Mouse (Mus musculus) T-cell, adult 2 months (primary cell): Measurements from ENCODE around the gene Zfp575.
"Not testable (repeated sequence)": the region's sequence is repeated elsewhere in the genome, so short reads cannot be mapped to it uniquely, and the experiment has no call there.

Experiments used
- DNase-seq: peaks from one replicate; pipeline ENCODE4 v3.0.0; 2022; ENCODE audit warnings: low spot score

Gene Zfp575

DNA sequence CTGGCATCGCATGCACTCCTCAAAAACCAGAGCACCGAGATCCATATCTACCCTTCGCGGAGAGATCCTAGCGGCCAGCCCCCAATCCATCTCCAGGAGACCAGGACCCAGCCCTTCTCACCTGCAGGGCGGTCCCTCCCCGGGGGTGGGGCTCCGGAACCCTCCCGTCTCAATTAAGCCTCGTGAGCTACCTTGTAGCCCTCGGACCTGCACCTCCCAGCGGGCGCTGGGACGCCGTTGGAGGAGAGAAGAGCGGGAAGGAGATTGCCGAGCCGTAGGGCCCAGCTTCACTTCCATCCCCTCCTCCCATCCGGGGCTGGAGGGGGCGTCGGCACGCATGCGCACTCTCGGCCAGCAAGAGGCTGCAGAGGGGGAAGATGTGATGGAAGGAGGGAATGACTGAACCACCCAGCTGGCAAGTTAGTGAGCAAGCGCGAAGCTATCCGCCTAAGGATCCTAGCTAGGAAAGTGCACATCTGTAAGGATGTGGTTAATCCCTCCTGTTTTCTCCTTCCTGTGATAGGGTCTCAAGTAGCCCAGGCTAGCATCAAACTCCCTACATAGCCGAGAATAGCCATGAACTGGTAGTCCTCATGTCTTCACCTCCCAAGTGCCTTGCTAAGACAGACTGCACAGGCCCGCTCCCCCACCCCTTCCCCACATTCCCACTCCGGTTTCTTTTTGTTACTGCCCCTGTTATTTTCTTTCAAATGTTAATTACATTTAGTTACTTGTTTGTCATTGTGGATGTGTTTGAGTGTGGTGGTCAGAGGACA, at the start of gene Zfp575, which contains the start of gene Ethe1:
TSS of gene Zfp575 (minus strand) at position 312 of the 776 bp plus-strand sequence.
TSS of gene Ethe1 (plus strand) at position 214 of the 776 bp plus-strand sequence.
- DNase-seq: no peak

DNA sequence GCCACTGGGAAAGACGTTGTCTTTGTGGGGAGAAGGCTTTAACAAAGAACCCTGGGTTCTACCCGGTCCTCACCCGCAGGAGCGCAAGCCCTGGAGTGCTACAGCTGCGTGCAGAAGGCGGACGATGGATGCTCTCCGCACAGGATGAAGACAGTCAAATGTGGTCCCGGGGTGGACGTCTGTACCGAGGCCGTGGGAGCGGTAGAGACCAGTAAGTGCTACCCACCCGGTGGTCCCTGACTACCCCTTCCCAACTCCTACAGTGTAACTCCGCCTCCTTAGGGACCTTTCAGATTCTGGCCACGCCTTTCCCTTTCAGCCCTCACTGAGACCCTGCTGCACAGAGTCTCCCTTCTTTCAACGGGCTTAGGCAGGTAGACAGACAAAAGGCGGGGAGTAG, 49.6 kb upstream of the Zfp575 start:
- no peak for DNase-seq

DNA sequence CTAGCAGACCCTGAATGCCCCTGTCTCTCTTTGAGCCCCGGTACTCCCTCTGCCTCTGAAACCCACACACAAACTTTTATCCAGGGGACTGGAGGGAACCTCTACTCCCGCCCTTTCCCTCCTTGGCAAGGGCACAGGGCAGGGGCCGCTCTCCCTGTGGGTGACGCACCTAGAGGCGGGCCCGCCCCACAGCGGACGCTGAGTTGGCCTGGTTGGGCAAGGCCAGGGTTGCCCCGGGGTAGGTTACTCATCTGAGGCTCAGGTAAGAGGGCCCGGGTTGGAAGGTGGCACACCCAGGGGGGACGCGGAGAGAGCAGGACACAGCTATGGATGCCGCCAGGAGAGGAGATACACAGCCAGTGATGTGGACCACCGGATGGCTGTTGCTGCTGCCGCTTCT, 48.8 kb upstream of the Zfp575 start, which contains the start of gene Lypd3:
TSS of gene Lypd3 (plus strand) at position 287 of the 400 bp plus-strand sequence.
- no peak for DNase-seq

DNA sequence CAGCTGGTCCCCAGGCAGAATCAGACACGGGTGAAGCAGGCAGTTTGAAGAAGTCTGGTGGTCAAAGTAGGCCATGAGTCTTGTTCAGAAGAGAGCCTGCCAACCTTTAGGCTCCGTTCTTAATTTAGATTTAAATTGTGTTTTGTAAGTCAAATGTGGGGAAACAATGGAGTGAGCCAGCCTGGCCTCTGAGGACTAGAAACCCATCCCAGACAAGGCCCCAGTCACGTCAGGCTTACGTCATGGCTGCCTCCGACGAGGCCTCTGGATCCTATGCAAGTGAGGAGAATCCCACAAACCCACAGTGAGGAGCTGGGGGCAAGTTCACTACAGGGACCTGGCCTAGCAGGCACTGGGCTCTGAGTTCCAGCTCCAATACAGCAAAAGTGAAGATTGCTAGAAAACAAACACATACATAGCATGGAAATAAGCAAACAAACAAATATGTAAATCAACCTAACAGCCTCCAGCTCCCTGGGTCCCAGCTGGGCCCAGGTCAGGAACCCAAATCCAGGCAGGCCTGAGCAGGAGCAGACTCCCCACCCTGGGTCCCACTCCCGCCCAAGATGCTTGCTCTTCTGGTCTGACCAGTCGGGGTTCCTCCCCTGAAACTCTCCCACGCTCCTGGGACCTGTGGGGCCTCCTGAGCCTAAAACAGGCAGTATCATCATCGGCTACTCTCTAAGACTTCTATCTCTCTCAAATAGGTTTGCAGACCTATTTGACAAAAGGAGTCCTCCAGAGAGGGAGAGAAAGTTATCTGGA, 42.9 kb upstream of the Zfp575 start:
- no peak for DNase-seq

DNA sequence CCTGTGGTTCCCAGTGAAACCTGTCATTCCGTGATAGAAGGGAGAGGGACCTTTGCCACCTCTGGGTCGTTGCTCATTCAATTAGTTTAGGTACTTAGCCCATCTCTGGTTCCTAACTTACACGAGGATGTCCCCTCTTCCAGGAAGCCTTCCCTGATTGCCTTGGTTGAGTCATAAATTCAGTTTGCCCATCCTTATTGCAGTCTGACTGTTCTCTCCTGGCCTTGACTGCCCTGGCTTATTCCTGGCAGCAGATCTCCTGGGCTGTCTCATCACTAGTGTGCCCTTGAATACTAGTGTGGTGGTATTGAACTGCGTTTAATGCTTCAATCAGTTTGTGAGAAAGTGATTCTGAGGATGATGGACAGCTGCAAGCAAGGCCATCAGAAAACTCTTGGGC, 42.2 kb upstream of the Zfp575 start:
- DNase-seq: no peak

DNA sequence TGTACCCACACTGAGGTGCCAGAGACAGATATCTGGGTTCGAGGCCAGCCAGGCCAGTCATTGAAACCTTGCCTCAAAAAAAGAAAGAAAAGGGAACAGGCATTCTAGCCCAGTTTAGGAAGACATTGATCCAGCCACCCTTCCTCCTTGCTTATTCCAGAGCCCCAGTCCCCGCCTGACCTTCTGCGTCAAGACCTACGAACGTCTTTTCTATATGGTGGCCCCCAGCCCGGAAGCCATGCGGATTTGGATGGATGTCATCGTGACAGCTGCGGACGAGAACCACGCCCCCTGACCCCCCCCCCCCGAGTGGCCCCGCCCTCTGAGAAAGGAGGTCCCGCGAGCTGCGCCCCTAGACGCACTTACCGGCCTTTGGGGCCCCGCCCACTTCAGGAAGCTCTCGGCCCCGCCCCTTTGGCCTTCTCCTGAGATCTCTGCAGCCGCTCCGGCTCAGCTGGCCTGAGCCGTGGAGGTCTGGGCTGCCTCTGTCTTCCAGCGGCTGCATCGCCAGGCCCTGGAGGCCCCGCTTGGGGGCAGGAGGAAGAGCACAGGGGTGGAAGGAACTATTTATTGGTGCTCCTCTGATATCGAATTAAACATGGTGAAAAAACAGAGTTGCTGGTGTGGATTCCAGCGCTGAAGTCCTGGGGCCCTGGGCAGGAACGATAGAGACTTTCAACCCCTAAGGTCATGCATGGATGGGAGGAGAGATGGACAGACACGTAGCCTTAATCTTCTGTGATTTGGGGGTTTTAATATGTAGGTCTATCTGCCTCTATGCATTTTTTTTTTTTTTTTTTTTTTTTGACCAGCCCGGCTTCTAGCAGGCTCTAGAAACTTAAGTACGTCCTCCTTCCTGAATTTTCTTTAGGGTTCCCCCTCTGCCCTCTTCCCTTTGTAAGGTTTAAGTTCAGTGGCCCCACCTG, 41.5 kb upstream of the Zfp575 start:
- peak; percentile 56 for DNase-seq

DNA sequence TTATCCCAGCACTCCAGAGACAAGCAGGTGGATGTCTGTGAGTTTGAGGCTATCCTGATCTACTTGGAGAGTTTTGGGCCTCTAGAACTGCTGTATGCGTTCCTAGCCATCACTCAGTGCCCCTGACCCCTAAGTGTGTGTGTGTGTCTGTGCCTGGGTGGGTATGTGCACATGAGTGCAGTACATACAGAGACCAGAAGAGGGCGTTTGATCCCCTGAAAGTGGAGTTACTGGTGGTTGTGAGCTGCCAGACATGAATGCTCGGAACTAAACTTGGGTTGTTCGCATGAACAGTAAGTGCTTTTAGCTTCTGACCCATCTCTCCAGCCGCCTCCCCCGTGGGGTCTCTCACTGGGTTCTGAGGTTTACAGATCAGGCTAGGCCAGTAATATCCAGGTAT, 35.5 kb upstream of the Zfp575 start:
- DNase-seq: no peak

DNA sequence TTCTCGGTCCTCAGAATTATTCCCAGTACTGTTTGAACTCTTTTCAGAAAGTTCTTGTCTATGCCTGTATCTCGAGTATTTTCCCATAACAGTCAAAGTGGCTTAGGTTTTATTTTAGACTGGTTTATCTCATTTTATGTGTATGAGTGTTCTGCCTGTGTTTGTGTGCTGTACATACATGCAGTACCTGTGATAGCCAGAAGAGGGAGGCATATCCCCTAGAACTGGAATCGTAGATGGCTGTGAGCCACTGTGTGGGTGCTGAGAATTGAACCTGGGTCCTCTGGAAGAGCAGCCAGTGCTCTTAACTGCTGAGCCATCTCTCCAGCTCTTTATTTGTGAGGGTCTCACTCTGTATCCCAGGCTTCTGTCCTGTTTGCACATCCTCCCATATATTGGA, 33.8 kb upstream of the Zfp575 start:
- DNase-seq: no peak

DNA sequence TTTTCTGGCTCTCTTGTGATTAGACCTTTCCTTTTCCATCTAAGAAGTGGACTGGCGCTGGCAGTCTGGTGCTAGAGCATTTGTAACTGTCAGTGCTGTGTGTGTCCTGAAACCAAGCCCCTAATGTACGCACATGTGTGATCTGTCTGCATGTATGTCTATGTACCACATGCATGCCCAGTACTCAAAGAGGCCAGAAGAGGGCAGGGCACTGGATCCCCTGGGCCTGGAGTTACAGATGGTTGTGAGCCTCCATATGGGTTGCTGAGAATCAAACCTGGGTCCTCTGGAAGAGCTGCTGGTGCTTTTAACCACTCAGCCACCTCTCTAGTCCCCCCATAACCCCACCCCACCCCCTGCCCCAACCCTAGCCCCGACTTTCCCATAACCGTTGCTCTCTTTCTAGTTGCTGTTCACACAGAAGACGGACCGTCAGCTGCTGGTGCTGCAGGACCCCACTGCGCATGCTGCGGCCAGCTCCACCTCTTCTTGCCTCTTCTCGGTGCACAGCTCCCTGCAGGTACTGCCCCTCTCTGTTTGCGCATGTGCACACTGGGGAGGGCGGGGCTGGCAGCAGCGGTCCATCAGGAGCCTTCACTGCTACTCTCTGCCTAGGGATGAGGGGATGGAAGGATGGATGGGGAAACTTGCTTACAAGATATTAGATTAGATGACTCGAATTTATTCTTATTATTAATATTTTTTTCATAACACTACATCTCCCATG, 32.4 kb upstream of the Zfp575 start:
- DNase-seq: no peak

DNA sequence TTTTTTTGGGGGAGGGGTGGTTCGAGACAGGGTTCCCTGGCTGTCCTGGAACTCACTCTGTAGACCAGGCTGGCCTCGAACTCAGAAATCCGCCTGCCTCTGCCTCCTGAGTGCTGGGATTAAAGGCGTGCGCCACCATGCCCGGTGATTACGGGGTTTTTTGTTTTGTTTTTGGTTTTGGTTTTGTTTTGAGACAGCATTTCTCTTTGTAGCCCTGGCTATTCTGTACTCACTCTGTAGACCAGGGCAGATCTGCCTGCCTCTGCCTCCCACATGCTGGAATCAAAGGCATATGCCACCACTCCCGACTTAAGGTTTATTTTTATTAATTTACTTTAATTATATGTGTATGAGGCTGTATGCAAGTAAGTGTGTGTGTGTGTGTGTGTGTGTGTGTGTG, 30.9 kb upstream of the Zfp575 start:
- not testable (repeated sequence) for DNase-seq

DNA sequence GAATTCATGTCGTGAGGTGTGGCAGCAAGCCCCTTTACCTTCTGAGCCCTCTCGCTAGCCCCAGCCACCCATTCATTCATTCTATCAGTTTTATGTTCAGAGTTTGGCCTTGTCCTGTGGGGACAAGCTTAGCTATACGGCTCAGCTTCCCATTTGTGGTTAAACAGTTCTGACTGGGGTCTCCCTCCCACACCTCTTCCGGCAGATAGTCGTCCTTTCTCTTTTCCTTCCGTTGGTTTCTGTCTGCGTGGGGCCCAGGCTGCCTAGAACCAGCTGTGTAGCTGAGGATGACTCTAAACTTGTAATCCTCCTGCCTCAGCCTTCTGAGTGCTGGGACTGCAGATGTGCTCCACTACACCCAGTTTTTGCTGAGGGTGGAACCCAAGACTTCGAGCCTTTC, 30.3 kb upstream of the Zfp575 start:
- DNase-seq: no peak

DNA sequence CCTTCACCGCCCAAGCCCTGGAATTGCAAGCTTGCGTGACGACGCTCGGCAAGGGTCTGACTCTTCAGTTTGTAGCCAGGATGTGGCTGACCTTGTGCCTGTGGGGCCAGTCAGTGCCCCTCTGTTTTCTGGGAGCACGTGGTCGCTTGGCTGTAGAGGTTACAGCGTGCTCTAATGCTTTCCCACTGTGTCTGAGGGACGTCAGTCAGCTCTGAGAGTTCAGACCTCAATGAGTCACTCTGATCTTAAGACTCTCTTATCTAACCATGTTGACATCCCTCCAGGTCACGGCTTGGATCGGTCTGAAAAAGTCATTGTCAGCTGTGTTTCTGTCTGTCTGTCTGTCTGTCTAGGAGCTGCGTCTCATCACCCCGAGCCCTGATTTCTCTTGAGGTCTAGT, 27.4 kb upstream of the Zfp575 start:
- DNase-seq: no peak

DNA sequence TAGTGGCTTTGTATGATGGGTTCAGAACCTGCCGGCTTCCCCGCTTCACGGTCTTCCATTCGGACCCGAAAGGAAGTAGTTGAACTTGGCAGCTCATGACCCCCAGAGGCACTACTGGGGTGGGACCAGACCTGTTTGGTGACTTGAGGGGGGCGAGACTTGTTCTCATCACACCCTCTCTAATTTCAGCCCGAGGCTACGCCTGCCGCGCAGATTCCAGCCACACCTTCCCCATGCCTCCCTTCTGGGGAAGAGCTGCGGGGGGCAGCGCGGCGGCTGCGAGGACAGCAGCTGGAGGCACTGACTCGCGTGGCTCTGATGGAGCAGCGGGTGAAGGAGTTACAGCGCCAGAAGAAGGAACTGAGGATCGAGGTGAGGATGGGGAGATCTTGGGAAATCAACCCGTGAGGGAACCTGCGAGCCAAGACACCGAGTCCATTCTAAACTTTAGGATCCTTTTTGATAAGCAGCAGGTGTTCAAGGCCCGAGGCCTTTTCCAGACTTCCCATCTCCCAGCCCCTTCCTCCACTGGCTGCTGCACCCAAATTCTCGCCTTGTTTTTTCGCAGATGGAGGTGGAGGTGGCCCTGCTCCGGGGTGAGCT, 25.0 kb upstream of the Zfp575 start:
- DNase-seq: no peak

DNA sequence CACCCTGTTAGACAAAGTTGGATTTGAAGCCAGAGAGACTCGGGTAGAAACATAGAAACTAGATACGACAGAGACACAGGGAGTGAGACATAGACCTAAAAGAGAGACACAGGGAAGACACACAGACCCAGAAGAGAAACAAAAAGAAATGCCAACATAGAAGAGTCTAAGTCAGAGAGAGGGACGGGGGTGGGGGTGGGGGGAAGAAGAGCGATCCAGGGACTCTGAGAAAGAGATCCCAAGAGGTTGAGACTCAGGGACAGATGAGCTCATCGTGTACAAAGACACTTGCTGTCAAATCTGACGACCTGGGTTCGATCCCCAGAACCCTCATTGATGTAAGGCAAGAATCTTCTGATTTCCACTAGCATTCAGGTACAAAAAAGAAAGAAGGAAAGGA, 24.3 kb upstream of the Zfp575 start:
- DNase-seq: no peak

DNA sequence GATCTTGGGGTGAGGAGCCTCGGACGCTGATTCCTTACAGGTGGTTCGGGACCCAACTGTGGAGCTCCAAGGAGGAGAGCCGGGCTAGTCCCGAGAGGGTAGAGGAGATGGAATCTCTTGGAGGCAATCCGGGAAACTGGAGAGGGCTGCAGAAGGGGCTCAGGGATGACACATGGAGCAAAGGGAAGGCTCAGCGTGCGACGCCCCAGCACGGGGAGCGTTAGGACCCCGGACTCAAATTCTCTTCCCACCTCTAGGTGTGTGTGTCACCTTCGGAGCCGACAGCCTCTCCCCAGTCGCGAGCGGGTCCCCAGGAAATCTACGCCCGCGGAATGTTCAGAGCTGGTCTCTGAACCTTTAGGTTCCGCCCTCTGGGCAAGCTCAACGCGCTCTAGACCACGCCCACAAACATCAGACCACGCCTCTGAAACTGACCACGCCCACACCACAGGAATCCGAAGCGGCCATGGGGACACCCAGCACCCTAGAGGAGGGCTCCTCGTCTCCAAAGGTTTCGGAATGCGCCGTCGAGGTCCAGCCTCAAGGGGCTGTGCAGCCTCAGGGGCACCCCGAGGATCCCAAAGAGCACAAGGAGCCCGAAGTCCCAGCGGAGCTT, 23.5 kb upstream of the Zfp575 start:
- DNase-seq: peak; percentile 86

DNA sequence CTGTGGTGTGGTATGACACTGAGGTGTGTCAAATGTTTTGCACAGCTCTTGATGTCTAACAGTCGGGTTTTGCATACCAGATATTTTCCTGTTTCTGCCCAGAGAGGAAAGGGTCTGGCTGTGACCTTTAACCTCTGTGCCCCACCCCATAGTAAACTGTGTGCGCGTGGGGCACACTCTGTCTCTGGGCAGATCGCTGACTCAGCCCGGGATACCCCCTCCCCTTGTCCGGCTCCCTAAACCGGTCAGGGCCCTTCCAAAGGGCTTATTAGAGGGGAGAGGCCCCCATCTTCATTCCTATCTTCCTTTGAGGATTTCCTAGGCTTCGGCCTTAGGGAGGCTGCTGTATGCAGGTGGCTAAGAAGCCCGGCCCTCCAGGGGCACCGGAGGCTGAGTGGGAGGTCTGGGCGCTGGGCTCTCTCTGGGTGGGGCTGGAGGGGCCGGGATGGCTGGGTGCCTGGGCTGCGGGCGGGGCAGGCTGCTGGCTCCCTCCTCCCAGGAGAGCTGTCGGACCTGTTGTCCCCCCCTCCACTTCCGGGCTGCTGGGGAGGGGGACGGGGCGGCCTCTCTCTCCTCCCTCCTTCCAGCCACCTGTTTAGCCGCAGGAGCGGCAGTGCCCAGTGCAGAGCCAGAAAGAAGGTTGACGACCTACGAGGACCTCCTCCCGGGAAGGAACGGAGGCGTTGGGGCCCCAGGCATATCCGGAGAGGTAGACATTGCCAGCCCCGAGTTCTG, 22.9 kb upstream of the Zfp575 start, which contains the start of gene Phldb3:
TSS of gene Phldb3 (plus strand) at position 620 of the 735 bp plus-strand sequence.
- peak; percentile 34 for DNase-seq

DNA sequence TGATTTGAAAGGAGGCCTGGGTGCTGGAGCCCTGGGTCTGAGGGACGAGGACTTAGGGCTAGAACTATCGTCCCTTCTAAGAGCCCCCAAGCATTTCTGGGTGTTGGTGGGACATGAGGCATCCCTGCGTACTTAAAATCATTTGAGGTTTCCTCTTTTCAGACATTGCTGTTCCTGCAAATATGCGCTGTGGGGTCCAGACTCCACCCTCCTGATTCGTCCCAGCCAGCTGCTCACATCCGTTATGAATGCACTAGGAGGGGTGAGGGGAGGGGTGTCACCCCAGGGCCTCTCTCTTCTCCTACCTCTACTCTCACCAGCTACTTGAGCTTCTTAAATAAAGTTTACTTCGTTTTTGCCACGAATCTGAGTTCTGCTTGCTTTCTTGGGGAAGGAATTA, 21.1 kb upstream of the Zfp575 start:
- no peak for DNase-seq

DNA sequence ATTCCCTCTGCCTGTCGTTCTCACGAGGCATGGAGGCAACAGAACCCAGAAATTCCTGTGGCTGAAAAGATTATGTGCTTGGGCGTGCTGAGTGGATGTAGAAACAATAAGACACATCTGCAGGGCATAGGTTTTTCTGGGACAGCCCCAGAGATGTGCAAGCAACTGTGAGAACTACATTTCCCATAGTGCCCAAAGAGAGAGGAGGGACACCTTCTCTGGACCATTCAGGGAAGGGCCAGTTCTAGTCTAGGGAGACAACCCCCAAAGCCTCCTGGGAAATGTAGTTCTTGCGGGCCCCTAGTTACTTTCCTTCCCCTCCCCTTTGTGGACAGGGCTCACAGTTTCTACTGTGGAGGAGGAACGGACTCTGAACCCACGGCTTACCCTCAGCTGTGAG, 20.6 kb upstream of the Zfp575 start:
- DNase-seq: peak; percentile 76

DNA sequence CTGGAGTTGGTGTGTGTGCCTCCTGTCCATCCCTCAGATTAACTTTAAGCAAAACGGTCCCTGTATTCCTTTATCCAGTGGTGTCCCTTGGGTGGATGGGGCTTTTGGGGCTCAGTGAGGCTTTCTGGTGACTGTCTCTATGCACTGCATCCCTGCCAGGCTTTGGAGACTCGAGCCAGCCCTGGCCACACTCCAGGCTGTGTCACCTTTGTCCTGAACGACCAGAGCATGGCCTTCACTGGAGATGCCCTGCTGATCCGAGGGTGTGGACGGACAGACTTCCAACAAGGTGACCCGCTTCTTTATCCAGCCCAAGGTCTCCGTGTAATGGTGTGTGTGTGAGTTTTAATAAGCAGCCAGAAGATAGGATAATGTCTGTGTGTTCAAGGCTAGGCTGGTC, 18.6 kb upstream of the Zfp575 start:
- DNase-seq: no peak

DNA sequence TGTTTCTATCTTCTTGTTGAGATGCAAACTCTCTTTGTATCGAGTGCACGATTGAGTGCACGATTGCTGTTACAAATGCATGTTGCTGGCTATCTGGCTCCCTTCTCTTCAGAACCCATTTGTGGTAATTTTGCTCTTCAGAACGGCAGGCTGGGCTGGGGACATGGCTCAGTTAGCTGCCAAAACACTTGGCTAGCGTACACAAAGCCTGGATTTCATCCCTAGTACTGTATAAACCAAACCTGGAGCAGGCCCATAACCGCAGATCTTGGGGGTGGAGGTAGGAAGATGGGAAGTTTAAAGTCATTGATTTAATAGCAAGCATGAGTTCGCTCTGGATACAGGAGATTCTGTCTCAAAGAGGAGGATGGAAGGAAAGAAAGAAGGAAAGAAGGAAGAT, 18.1 kb upstream of the Zfp575 start:
- DNase-seq: no peak
